10 mouse cellular contexts compared by ENCODE assay signal in genomic region chr11:70218741-70219470, GRCm38 (mm10). TPM values are rescaled to one million over a fixed set of nuclear protein-coding genes. Genes with fewer than 3 reads are reported as not detected.
DNase-seq lines count a peak whose midpoint lies in the region; ATAC-seq and TF ChIP-seq lines count a peak whose summit lies in the region.
"Had no signal": no experiment of that assay in that cellular context is flagged by ENCODE, and none has a peak within 500 bp of the region (broad histone marks: within the 10 kb centered on the region; RNA-seq: fewer than 3 reads in every experiment).

No protein-coding gene starts in this region.

- peak overlapping the region; percentile 58; the same call in 1 of the 2 replicates for H3K4me3 ChIP-seq in G1E (ENCODE audit: low read depth, low read length)
- peak overlapping the region; percentile 64; the same call in 1 of the 2 replicates for H3K4me3 ChIP-seq in forebrain, embryonic 15.5 days
- 0 out of 2 replicates have a peak overlapping the region, but pooled peaks have one; percentile 52 for H3K4me3 ChIP-seq in limb, embryonic 12.5 days (replicated peaks)
- no peak overlapping the region for H3K4me3 ChIP-seq in thymus, adult 2 months (ENCODE audit: control insufficient read depth, insufficient read depth, low read length)

- H3K4me2 ChIP-seq in forebrain, embryonic 15.5 days (replicated peaks) = peak overlapping the region; percentile 82
- H3K4me2 ChIP-seq in limb, embryonic 12.5 days = peak overlapping the region; percentile 81

- no peaks in the 10 kb centered on the region for H3K27me3 ChIP-seq in G1E (ENCODE audit: insufficient read depth, low read length)
- H3K27me3 ChIP-seq in forebrain, embryonic 15.5 days = peaks cover 31% of the 10 kb centered on the region
- peaks cover 50% of the 10 kb centered on the region for H3K27me3 ChIP-seq in limb, embryonic 12.5 days
- H3K27me3 ChIP-seq in thymus, adult 2 months (ENCODE audit: control insufficient read depth, insufficient read depth, low read length) = peaks cover 9% of the 10 kb centered on the region

- DNase-seq in cerebellum, adult 11-12 months = peak; percentile 59
- DNase-seq in G1E (ENCODE audit: low spot score) = no peak
- DNase-seq in embryo, embryonic 11 days = no peak
- no peak for DNase-seq in ovary, adult 18-20 months (ENCODE audit: low spot score)
- DNase-seq in thymus, adult 2 months = no peak
- DNase-seq: heart, postnatal 14 days; thymus, postnatal 4 days had no signal

- 86% methylated on average over 15 of the region's 15 CpGs for WGBS in forebrain, embryonic 15.5 days
- WGBS in limb, embryonic 12.5 days = 86% methylated on average over 15 of the region's 15 CpGs
- 96% methylated on average over 15 of the region's 15 CpGs for WGBS in thymus, adult 2 months

- no peak overlapping the region for H3K9ac ChIP-seq in forebrain, embryonic 15.5 days (replicated peaks)
- H3K9ac ChIP-seq in limb, embryonic 12.5 days (replicated peaks) = 0 out of 2 replicates have a peak overlapping the region, but pooled peaks have one; percentile 31

- H3K27ac ChIP-seq in forebrain, embryonic 15.5 days (replicated peaks) = no peak overlapping the region
- H3K27ac ChIP-seq in limb, embryonic 12.5 days = no peak overlapping the region
- H3K27ac ChIP-seq in thymus, adult 2 months (ENCODE audit: control insufficient read depth, insufficient read depth, low read length) = no peak overlapping the region

- peaks cover 51% of the 10 kb centered on the region for H3K36me3 ChIP-seq in G1E (replicated peaks)
- peaks cover 3% of the 10 kb centered on the region; the same call in 1 of the 2 replicates for H3K36me3 ChIP-seq in forebrain, embryonic 15.5 days
- peaks cover 27% of the 10 kb centered on the region; the same call in 1 of the 2 replicates for H3K36me3 ChIP-seq in limb, embryonic 12.5 days
- no peaks in the 10 kb centered on the region for H3K36me3 ChIP-seq in thymus, adult 2 months (ENCODE audit: control insufficient read depth, insufficient read depth, low read length)

- TF ChIP-seq POLR2A in thymus, adult 2 months (IDR thresholded peaks at IDR 0.05; ENCODE audit: control insufficient read depth, extremely low read depth, insufficient read depth, low read length, poor library complexity) = no peak

- peaks cover 10% of the 10 kb centered on the region; the same call in 1 of the 2 replicates for H3K9me3 ChIP-seq in G1E (replicated peaks)
- no peaks in the 10 kb centered on the region for H3K9me3 ChIP-seq in forebrain, embryonic 15.5 days
- no peaks in the 10 kb centered on the region for H3K9me3 ChIP-seq in limb, embryonic 12.5 days

- peaks cover 53% of the 10 kb centered on the region for H3K4me1 ChIP-seq in G1E (ENCODE audit: insufficient read depth, low read depth, low read length)
- peaks cover 41% of the 10 kb centered on the region for H3K4me1 ChIP-seq in forebrain, embryonic 15.5 days
- peaks cover 44% of the 10 kb centered on the region for H3K4me1 ChIP-seq in limb, embryonic 12.5 days (replicated peaks)
- peaks cover 17% of the 10 kb centered on the region for H3K4me1 ChIP-seq in thymus, adult 2 months (replicated peaks; ENCODE audit: control insufficient read depth, insufficient read depth, low read length)

- ATAC-seq in cerebellum, adult (ENCODE audit: insufficient number of reproducible peaks, low FRiP score, low TSS enrichment) = no peak
- no peak for ATAC-seq in G1E (ENCODE audit: extremely low read depth, insufficient number of reproducible peaks, low FRiP score, poor library complexity, severe bottlenecking)
- no peak for ATAC-seq in forebrain, embryonic 15.5 days (replicated peaks)
- no peak for ATAC-seq in limb, embryonic 12.5 days (ENCODE audit: insufficient number of reproducible peaks, insufficient read depth, low FRiP score, low TSS enrichment, low read depth)

- TF ChIP-seq CTCF in G1E (IDR thresholded peaks at IDR 0.05; ENCODE audit: low read depth, low read length) = no peak
- no peak for TF ChIP-seq CTCF in thymus, adult 2 months (IDR thresholded peaks at IDR 0.05; ENCODE audit: borderline replicate concordance, control insufficient read depth, extremely low read depth, insufficient read depth, low read length, poor library complexity)

RNA-seq across cellular contexts. Expression of gene Slc16a13, which starts 2.0 kb away (rescaled TPM):
- 4.7 and 6.0 TPM in 2 replicates for total RNA-seq in G1E (2014; fragmentation: Nextera tagmentation)
- 4.6 and 5.7 TPM in 2 replicates for total RNA-seq in G1E (2017)
- 6.6 and 8.3 TPM in 2 replicates for polyA plus RNA-seq in G1E (2012)
- polyA plus RNA-seq in forebrain, embryonic 15.5 days (2015; fragmentation: Nextera tagmentation; extraction: Ambion mirVana) = 14.9 and 17.7 TPM in 2 replicates
- 16.1 and 18.5 TPM in 2 replicates for polyA plus RNA-seq in limb, embryonic 12.5 days (2016; fragmentation: Nextera tagmentation; extraction: Ambion mirVana)
- polyA plus RNA-seq in thymus, adult 2 months (2012; rRNA removed) = 2.9 and 6.1 TPM in 2 replicates

RNA-seq across cellular contexts. Expression of gene Slc16a11, which starts 6.4 kb away (rescaled TPM):
- total RNA-seq in G1E (2014; fragmentation: Nextera tagmentation) (not detected in 2 replicates), G1E (2017) (0.06 TPM in 1 of 2 replicates, not detected in the other)
- polyA plus RNA-seq in G1E (2012) = not detected in 2 replicates
- polyA plus RNA-seq in forebrain, embryonic 15.5 days (2015; fragmentation: Nextera tagmentation; extraction: Ambion mirVana) = 3.2 and 3.6 TPM in 2 replicates
- 1.5 and 1.8 TPM in 2 replicates for polyA plus RNA-seq in limb, embryonic 12.5 days (2016; fragmentation: Nextera tagmentation; extraction: Ambion mirVana)
- 4.5 and 5.3 TPM in 2 replicates for polyA plus RNA-seq in thymus, adult 2 months (2012; rRNA removed)

RNA-seq across cellular contexts. Expression of gene Bcl6b, which starts 10.7 kb away (rescaled TPM):
- total RNA-seq in G1E (2014; fragmentation: Nextera tagmentation) (not detected in 2 replicates), G1E (2017) (0.22 TPM in 1 of 2 replicates, not detected in the other)
- polyA plus RNA-seq in G1E (2012) = not detected in 2 replicates
- 5.7 and 6.1 TPM in 2 replicates for polyA plus RNA-seq in forebrain, embryonic 15.5 days (2015; fragmentation: Nextera tagmentation; extraction: Ambion mirVana)
- 7.1 and 8.2 TPM in 2 replicates for polyA plus RNA-seq in limb, embryonic 12.5 days (2016; fragmentation: Nextera tagmentation; extraction: Ambion mirVana)
- polyA plus RNA-seq in thymus, adult 2 months (2012; rRNA removed) = 0.97 and 1.6 TPM in 2 replicates

RNA-seq across cellular contexts. Expression of gene 0610010K14Rik, which starts 18.8 kb away (rescaled TPM):
- total RNA-seq in G1E (2014; fragmentation: Nextera tagmentation) = 64.9 and 75.9 TPM in 2 replicates
- 18.5 and 20.2 TPM in 2 replicates for total RNA-seq in G1E (2017)
- polyA plus RNA-seq in G1E (2012) = 83.3 and 100 TPM in 2 replicates
- polyA plus RNA-seq in forebrain, embryonic 15.5 days (2015; fragmentation: Nextera tagmentation; extraction: Ambion mirVana) = 191 and 199 TPM in 2 replicates
- polyA plus RNA-seq in limb, embryonic 12.5 days (2016; fragmentation: Nextera tagmentation; extraction: Ambion mirVana) = 215 and 222 TPM in 2 replicates
- 150 and 153 TPM in 2 replicates for polyA plus RNA-seq in thymus, adult 2 months (2012; rRNA removed)

RNA-seq across cellular contexts. Expression of gene Gm21988, which starts 20.7 kb away (rescaled TPM):
- total RNA-seq in G1E (2014; fragmentation: Nextera tagmentation) (2.9 and 3.5 TPM in 2 replicates), G1E (2017) (1.2 and 1.9 TPM in 2 replicates)
- polyA plus RNA-seq in G1E (2012) = 3.2 TPM in 2 replicates
- polyA plus RNA-seq in forebrain, embryonic 15.5 days (2015; fragmentation: Nextera tagmentation; extraction: Ambion mirVana) = 12.9 and 13.0 TPM in 2 replicates
- polyA plus RNA-seq in limb, embryonic 12.5 days (2016; fragmentation: Nextera tagmentation; extraction: Ambion mirVana) = 9.9 and 10.4 TPM in 2 replicates
- 11.1 and 11.6 TPM in 2 replicates for polyA plus RNA-seq in thymus, adult 2 months (2012; rRNA removed)
